24 mouse cellular contexts compared by ENCODE assay signal in the genomic region with DNA sequence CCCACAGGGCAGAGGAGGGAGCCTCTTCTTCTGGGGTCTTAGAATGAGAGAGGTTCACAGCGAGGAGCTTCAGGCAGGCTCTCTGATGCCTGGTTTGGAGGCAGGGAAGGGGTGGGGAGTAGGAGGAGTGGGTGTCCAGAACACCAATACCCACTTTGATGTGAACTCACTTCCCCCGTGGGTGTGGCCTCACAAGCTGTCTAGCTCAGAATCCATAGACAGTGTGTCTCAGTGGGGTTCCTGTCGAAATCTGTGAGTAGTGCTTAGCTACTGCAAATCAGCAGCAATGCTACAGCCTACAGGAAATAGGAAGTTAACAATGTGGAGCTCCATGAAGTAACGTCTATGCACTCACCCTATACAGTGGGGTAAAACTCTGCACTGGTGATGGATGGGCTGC.
DNase-seq lines count a peak whose midpoint lies in the region; ATAC-seq lines count a peak whose summit lies in the region.
"Had no signal": no experiment of that assay in that cellular context is flagged by ENCODE, and none has a peak within 500 bp of the region (broad histone marks: within the 10 kb centered on the region; RNA-seq: fewer than 3 reads in every experiment).

No protein-coding gene starts in this region.

- WGBS in embryonic facial prominence, embryonic 12.5 days: 52% methylated on average over 4 of the region's 4 CpGs
- WGBS in embryonic facial prominence, embryonic 10.5 days: 71% methylated on average over 4 of the region's 4 CpGs
- 43% methylated on average over 4 of the region's 4 CpGs for WGBS in lung, embryonic 16.5 days
- 58% methylated on average over 4 of the region's 4 CpGs for WGBS in limb, embryonic 10.5 days

- no peaks in the 10 kb centered on the region for H3K9me3 ChIP-seq in embryonic facial prominence, embryonic 12.5 days
- no peaks in the 10 kb centered on the region for H3K9me3 ChIP-seq in embryonic facial prominence, embryonic 10.5 days
- H3K9me3 ChIP-seq in lung, embryonic 16.5 days (ENCODE audit: control insufficient read depth, low read length): no peaks in the 10 kb centered on the region
- no peaks in the 10 kb centered on the region for H3K9me3 ChIP-seq in limb, embryonic 10.5 days (replicated peaks)
- H3K9me3 ChIP-seq: forebrain, embryonic 10.5 days; forebrain, embryonic 13.5 days; hindbrain, embryonic 12.5 days; hindbrain, embryonic 15.5 days had no signal

- H3K27ac ChIP-seq in embryonic facial prominence, embryonic 12.5 days: no peak overlapping the region
- no peak overlapping the region for H3K27ac ChIP-seq in embryonic facial prominence, embryonic 10.5 days (replicated peaks)
- no peak overlapping the region for H3K27ac ChIP-seq in lung, embryonic 16.5 days (ENCODE audit: low read length)
- H3K27ac ChIP-seq in limb, embryonic 10.5 days: 0 out of 2 replicates have a peak overlapping the region, but pooled peaks have one; percentile 2
- H3K27ac ChIP-seq: forebrain, embryonic 10.5 days; forebrain, embryonic 13.5 days; gastrocnemius, adult 2 months; hindbrain, embryonic 12.5 days; hindbrain, embryonic 15.5 days had no signal

- 0 out of 2 replicates have a peak, but pooled peaks have one; percentile 49 for ATAC-seq in embryonic facial prominence, embryonic 12.5 days (ENCODE audit: insufficient number of reproducible peaks, insufficient read depth, low FRiP score, low TSS enrichment)
- 0 out of 2 replicates have a peak, but pooled peaks have one; percentile 21 for ATAC-seq in lung, embryonic 16.5 days (ENCODE audit: low read depth)
- ATAC-seq: activated CD4-positive, CD25-positive, alpha-beta regulatory T cell, adult 4 months; forebrain, embryonic 13.5 days; forebrain, embryonic 16.5 days; Patski had no signal

- no peaks in the 10 kb centered on the region for H3K4me1 ChIP-seq in embryonic facial prominence, embryonic 12.5 days
- no peaks in the 10 kb centered on the region; the same call in 1 of the 2 replicates for H3K4me1 ChIP-seq in embryonic facial prominence, embryonic 10.5 days
- peaks cover 17% of the 10 kb centered on the region; the same call in 1 of the 2 replicates for H3K4me1 ChIP-seq in lung, embryonic 16.5 days (replicated peaks; ENCODE audit: control insufficient read depth, insufficient read depth, low read length)
- peaks cover 9% of the 10 kb centered on the region; the same call in 1 of the 2 replicates for H3K4me1 ChIP-seq in limb, embryonic 10.5 days
- H3K4me1 ChIP-seq: forebrain, embryonic 13.5 days; hindbrain, embryonic 12.5 days; hindbrain, embryonic 15.5 days had no signal

- DNase-seq in embryonic facial prominence, embryonic 10.5 days (ENCODE audit: low spot score): no peak
- no peak for DNase-seq in lung, postnatal 25 days (ENCODE audit: low spot score)
- peak; percentile 69 for DNase-seq in ES-CJ7 (ENCODE audit: low read depth, low spot score)
- no peak for DNase-seq in limb, embryonic 10.5 days (ENCODE audit: low spot score)
- DNase-seq in ovary, postnatal 36 days (ENCODE audit: low spot score): no peak
- DNase-seq: adrenal gland, postnatal 14 days; cerebellum, adult 11 months; cerebellum, adult 2 months; cerebellum, adult 9-11 months; cerebellum, postnatal 25 days; gastrocnemius, adult 2 months; gastrocnemius, postnatal 14 days; heart, adult 11 months had no signal

- no peaks in the 10 kb centered on the region for H3K36me3 ChIP-seq in embryonic facial prominence, embryonic 12.5 days
- H3K36me3 ChIP-seq in embryonic facial prominence, embryonic 10.5 days (replicated peaks): no peaks in the 10 kb centered on the region
- H3K36me3 ChIP-seq in lung, embryonic 16.5 days (ENCODE audit: control insufficient read depth, insufficient read depth, low read length): no peaks in the 10 kb centered on the region
- no peaks in the 10 kb centered on the region for H3K36me3 ChIP-seq in limb, embryonic 10.5 days
- H3K36me3 ChIP-seq: forebrain, embryonic 10.5 days; G1E; hindbrain, embryonic 12.5 days; hindbrain, embryonic 15.5 days had no signal

- no peak overlapping the region for H3K4me2 ChIP-seq in embryonic facial prominence, embryonic 12.5 days (replicated peaks)
- no peak overlapping the region for H3K4me2 ChIP-seq in lung, embryonic 16.5 days (ENCODE audit: low read depth, low read length)
- H3K4me2 ChIP-seq: forebrain, embryonic 13.5 days; heart, embryonic 11.5 days; hindbrain, embryonic 12.5 days; hindbrain, embryonic 15.5 days had no signal

- no peak overlapping the region for H3K4me3 ChIP-seq in embryonic facial prominence, embryonic 12.5 days
- H3K4me3 ChIP-seq in embryonic facial prominence, embryonic 10.5 days: no peak overlapping the region
- no peak overlapping the region for H3K4me3 ChIP-seq in lung, embryonic 16.5 days (ENCODE audit: low read length)
- no peak overlapping the region for H3K4me3 ChIP-seq in limb, embryonic 10.5 days
- H3K4me3 ChIP-seq: forebrain, embryonic 10.5 days; forebrain, embryonic 13.5 days; gastrocnemius, adult 2 months; hindbrain, embryonic 12.5 days; hindbrain, embryonic 15.5 days had no signal

- H3K9ac ChIP-seq in embryonic facial prominence, embryonic 12.5 days: no peak overlapping the region
- H3K9ac ChIP-seq in lung, embryonic 16.5 days (ENCODE audit: low read length): no peak overlapping the region
- H3K9ac ChIP-seq: forebrain, embryonic 13.5 days; hindbrain, embryonic 12.5 days; hindbrain, embryonic 15.5 days had no signal

- no peaks in the 10 kb centered on the region for H3K27me3 ChIP-seq in embryonic facial prominence, embryonic 12.5 days
- no peaks in the 10 kb centered on the region for H3K27me3 ChIP-seq in embryonic facial prominence, embryonic 10.5 days (replicated peaks; ENCODE audit: low read depth, poor library complexity, severe bottlenecking)
- H3K27me3 ChIP-seq in lung, embryonic 16.5 days (ENCODE audit: control insufficient read depth, insufficient read depth, low read depth, low read length): no peaks in the 10 kb centered on the region
- H3K27me3 ChIP-seq in limb, embryonic 10.5 days (ENCODE audit: low read depth, poor library complexity, severe bottlenecking): no peaks in the 10 kb centered on the region
- H3K27me3 ChIP-seq: forebrain, embryonic 13.5 days; hindbrain, embryonic 12.5 days; hindbrain, embryonic 15.5 days had no signal
